Mouse (Mus musculus) midbrain, embryonic 13.5 days (tissue): ENCODE measurements around the gene Ticrr. TPM values are rescaled to one million over a fixed set of nuclear protein-coding genes. Genes with fewer than 3 reads are reported as not detected.

Experiments used
- ATAC-seq: fragments of 200-750 bp; cut with Nextera tagmentation; 2 replicates; pipeline ENCODE4 v1.8.0; 2017; ENCODE audit warnings: mild to moderate bottlenecking, moderate TSS enrichment, moderate library complexity
- H3K27ac ChIP-seq: fragments of 300-500 bp; sonication (generic); 2 replicates; pipeline ENCODE4 v1.5.1; 2015; ENCODE audit warnings: inconsistent platforms, mild to moderate bottlenecking, moderate library complexity
- H3K27me3 ChIP-seq: fragments of 300-500 bp; sonication (generic); 2 replicates; pipeline ENCODE4 v1.6.1; 2015; ENCODE audit warnings: mild to moderate bottlenecking, inconsistent platforms
- H3K36me3 ChIP-seq: fragments of 300-500 bp; sonication (generic); 2 replicates; pipeline ENCODE4 v1.6.1; 2015; ENCODE audit warnings: mild to moderate bottlenecking, inconsistent platforms
- H3K4me1 ChIP-seq: fragments of 300-500 bp; sonication (generic); replicated peaks from 2 replicates; pipeline ENCODE4 v1.6.1; 2015; ENCODE audit warnings: inconsistent platforms
- H3K4me2 ChIP-seq: fragments of 300-500 bp; sonication (generic); replicated peaks from 2 replicates; pipeline ENCODE4 v1.6.1; 2015; ENCODE audit warnings: moderate library complexity, mild to moderate bottlenecking, inconsistent platforms
- H3K4me3 ChIP-seq: fragments of 300-500 bp; sonication (generic); replicated peaks from 2 replicates; pipeline ENCODE4 v1.5.1; 2015; ENCODE audit warnings: mild to moderate bottlenecking, inconsistent platforms
- H3K9ac ChIP-seq: fragments of 300-500 bp; sonication (generic); replicated peaks from 2 replicates; pipeline ENCODE4 v1.6.1; 2015; ENCODE audit warnings: mild to moderate bottlenecking, inconsistent platforms
- H3K9me3 ChIP-seq: fragments of 300-500 bp; sonication (generic); 2 replicates; pipeline ENCODE4 v1.6.1; 2016; ENCODE audit warnings: mild to moderate bottlenecking, inconsistent platforms
- WGBS: fragments of 180-500 bp; shearing (Covaris S2); methylation state at CpG from one replicate; pipeline ENCODE4 v1.1.7; 2015; 5-methylcytosine and 5-hydroxymethylcytosine counted together
- polyA plus RNA-seq: library from polyadenylated mRNA; unstranded; fragments of >200 nt; fragmentation: Nextera tagmentation; extraction: Ambion mirVana; gene quantifications from 2 replicates; pipeline ENCODE4 v1.2.1, GENCODE M21; 2015

Ticrr gene
- polyA plus RNA-seq, 1 experiment from 2014 or later: 4.9 TPM

DNA sequence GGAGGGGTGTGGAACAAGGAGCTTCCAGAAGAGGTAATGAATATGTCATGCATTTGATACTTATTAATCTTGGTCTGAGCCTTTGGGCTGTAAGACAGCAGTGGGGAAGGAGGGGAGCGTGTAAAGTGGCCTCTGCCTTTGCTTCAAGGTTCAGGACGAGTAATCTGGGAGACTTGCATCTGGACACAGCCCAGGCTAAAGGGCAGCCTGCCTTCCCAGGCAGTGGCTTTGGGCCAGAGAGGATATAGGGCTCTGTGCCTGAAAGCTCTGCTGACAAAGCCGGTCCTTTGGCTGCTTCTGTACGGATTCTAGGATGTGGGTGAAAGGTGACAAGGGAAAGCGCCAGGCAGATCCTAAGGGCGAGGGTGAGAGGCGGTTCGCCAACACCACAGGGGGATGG lies 74.6 kb downstream of the Ticrr start:
- Histone ChIP-seq H3K36me3 (peaks cover 12% of the 10 kb centered on the region; the same call in 1 of the 2 replicates), H3K9ac (no peak overlapping the region), H3K4me3 (no peak overlapping the region), H3K27ac (no peak overlapping the region), H3K4me1 (no peaks in the 10 kb centered on the region), H3K9me3 (no peaks in the 10 kb centered on the region), H3K4me2 (no peak overlapping the region), H3K27me3 (0 out of 2 replicates have a peak, but pooled peaks cover 3% of the 10 kb centered on the region)
- 83% methylated on average over 8 of the region's 8 CpGs for WGBS
- ATAC-seq: no peak

DNA sequence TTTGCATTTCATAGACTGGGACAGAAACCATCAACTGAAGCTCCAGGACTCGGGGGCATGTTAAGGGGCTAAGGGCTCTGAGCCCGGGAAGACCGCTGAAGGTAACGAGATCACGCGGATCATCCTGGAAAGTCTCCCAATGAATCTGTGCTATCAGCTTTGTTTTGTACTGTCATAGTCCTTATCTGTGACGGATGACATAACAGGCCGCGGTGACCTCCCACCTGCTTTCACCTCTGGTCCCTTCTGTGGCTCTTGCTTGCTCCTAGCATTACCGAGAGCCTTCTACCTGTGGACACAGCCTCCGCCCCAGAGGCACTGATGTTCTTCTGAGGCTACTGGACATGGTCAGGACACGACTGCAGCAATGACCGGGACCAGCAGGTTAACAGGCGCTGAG lies 76.5 kb downstream of the Ticrr start:
- peaks cover 12% of the 10 kb centered on the region; the same call in 1 of the 2 replicates for H3K36me3 ChIP-seq
- no peaks in the 10 kb centered on the region for H3K27me3 ChIP-seq
- ATAC-seq: no peak
- H3K4me2 ChIP-seq: no peak overlapping the region
- 92% methylated on average over 14 of the region's 14 CpGs for WGBS
- no peak overlapping the region for H3K4me3 ChIP-seq
- no peaks in the 10 kb centered on the region for H3K4me1 ChIP-seq
- H3K9me3 ChIP-seq: no peaks in the 10 kb centered on the region
- no peak overlapping the region for H3K9ac ChIP-seq
- H3K27ac ChIP-seq: no peak overlapping the region

DNA sequence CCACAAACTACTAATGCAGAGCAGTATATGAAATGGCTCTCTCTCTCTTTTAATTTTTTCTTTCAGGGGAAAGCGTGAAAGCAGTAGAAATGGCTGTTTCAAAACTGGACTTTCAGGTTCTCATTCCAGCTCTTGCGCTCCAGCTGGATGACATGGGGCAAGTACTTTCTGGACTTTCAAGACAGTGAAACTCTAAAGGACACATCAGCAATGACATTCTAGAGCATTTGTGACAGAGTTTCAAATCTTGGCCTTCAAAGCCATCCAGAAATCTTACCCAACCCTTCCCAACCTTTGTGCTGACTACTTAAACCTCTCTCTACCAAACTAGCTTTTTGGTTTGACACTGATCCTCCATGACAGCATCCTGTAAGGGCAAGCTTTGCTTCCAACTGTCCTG lies 78.9 kb downstream of the Ticrr start:
- no peak overlapping the region for H3K9ac ChIP-seq
- H3K4me2 ChIP-seq: no peak overlapping the region
- H3K36me3 ChIP-seq: peaks cover 12% of the 10 kb centered on the region; the same call in 1 of the 2 replicates
- no peaks in the 10 kb centered on the region for H3K27me3 ChIP-seq
- H3K27ac ChIP-seq: no peak overlapping the region
- peaks cover 12% of the 10 kb centered on the region for H3K4me1 ChIP-seq
- H3K9me3 ChIP-seq: no peaks in the 10 kb centered on the region
- H3K4me3 ChIP-seq: no peak overlapping the region
- no peak for ATAC-seq
- 92% methylated on average over 2 of the region's 2 CpGs for WGBS

DNA sequence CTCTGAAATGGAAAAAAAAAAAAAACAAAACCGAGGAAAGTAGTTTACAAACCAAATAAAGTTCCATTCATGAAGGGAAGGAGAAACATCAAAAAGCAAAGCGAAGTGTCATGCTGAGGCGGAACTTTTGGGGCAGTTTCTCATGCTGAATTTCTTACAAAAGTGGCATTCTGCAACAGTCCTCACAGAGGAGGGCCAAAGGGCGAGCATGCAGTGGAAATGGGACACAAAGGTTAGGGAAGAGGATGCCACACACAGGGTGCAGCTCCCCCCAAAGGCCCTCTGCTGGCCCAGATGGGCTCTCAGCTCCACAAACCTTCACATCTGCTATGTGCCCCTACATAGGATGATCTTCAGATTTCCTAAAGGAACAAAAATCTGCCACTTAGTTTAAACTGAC lies 80.3 kb downstream of the Ticrr start:
- ATAC-seq: no peak
- Histone ChIP-seq H3K4me1 (peaks cover 12% of the 10 kb centered on the region), H3K9ac (no peak overlapping the region), H3K9me3 (no peaks in the 10 kb centered on the region), H3K4me2 (no peak overlapping the region), H3K4me3 (no peak overlapping the region), H3K27me3 (no peaks in the 10 kb centered on the region), H3K27ac (no peak overlapping the region), H3K36me3 (peaks cover 12% of the 10 kb centered on the region; the same call in 1 of the 2 replicates)
- WGBS: 80% methylated on average over 4 of the region's 4 CpGs

DNA sequence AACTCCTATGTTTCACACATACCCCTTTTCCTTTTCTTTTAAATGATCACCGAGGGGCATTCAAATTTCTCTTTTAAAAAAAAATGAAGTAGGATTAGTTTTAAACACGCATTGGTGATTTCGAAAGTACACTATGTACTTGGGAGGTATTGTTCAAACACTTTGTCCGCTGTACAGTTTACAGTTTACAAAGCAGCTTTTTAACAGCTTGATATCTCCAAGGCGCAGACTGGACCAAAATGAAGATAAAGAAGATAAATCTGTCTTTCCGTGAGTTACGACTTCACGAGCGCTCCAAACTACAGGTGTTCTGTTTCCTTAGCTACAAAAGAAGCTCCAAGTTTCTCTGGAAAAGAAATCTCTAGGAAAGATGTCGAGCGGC lies 82.3 kb downstream of the Ticrr start:
- Histone ChIP-seq H3K9me3 (no peaks in the 10 kb centered on the region), H3K9ac (peak overlapping the region; percentile 70), H3K4me1 (peaks cover 12% of the 10 kb centered on the region), H3K4me2 (peak overlapping the region; percentile 79), H3K36me3 (peaks cover 6% of the 10 kb centered on the region; the same call in 1 of the 2 replicates), H3K27me3 (no peaks in the 10 kb centered on the region), H3K27ac (no peak overlapping the region), H3K4me3 (peak overlapping the region; percentile 65)
- 23% methylated on average over 11 of the region's 11 CpGs for WGBS
- ATAC-seq: no peak

DNA sequence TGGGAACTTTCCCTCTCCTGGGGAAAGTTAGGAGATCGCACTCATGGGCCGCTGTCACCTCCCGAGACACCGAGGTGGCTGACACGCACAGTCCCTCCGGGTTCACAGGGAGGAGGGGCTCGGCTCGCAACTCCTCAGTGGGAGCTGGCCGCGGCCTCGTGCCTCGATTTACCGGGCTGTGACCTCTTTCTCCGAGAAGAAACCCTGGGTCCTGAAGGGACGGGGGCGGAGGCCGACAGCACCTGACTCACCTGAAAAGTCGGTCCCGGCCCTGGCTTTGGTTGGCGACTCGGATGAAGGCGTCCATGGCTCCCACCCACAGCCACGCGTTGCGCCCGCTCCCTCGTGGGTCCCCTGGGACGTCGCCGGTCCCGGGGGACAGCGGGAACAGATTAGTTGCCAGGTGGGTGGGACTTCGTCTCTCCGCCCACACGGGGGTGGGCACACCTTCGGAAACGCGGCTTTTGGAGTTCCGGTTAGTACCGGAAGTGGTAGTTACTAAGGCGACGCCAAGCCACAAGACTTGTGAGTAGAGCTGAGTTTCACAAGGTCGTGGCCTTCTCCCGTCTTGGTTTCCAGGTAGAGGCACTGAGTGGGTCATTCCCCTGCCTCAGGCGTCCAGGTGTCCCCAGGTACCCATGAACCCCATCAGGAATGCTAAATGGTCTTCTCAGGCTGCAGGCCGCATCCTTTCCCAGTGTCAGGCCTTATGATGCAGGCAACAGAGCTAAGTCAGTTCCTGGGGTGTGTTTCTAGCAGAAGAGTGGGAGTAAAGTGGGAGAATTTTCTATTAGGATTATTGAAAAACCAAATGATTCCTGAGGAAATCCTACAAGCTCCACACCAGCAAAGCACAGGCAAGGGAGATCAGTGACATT lies 82.9 kb downstream of the Ticrr start, which contains the start of the genes Pex11a and Wdr93:
Gene Pex11a (minus strand): TSS at position 473 of the 878 bp plus-strand sequence.
Gene Wdr93 (plus strand): TSS at position 505 of the 878 bp plus-strand sequence.
- H3K27me3 ChIP-seq: no peaks in the 10 kb centered on the region
- no peak within 1 kb of the TSS for H3K27ac ChIP-seq
- peak within 1 kb of the TSS; percentile 65 for H3K4me3 ChIP-seq
- ATAC-seq: peak; percentile 90
- H3K4me2 ChIP-seq: peak within 1 kb of the TSS; percentile 79
- peak within 1 kb of the TSS; percentile 70 for H3K9ac ChIP-seq
- H3K36me3 ChIP-seq: no peaks in the 10 kb centered on the region
- no peaks in the 10 kb centered on the region for H3K9me3 ChIP-seq
- 3% methylated on average over 46 of the region's 46 CpGs for WGBS
- peaks cover 12% of the 10 kb centered on the region for H3K4me1 ChIP-seq

DNA sequence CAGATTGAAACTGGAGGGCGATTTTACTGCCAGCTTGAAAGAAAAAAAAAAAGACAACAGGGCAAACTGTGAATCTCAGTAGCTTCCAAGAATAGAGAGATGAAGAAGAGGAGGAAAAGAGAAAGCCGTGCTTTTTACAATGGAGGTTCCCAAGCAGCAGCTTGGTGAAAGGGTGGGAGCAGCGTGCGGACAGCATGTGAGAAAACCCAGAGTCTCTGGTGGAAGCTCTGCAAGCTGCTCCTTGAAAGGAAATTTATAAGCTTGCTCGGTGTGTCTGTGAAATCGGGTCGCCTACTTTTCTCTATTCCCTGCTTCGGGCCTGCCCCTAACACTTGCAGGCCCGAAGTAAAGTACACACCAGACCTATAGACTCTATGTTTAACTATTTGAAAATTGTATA lies 84.1 kb downstream of the Ticrr start:
- no peak overlapping the region for H3K4me2 ChIP-seq

DNA sequence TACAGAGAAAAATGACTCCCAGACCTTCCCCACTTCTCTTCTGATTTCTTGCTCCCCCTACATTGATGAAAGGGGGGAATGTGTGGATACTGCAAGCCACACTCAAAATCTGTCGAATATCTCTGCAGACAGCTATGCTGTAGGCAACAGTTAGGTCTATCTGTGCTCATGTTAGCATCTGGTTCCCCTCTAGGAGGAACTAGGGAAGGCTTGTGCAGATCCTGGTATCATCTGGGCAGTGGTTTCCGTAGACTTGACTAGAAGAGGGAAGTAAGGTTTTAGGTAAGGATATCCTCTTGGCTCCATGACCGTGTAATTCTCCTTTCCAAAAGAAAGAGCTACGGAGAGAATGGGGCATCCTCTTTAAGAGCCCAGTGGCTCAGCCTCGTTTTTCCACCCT lies 84.6 kb downstream of the Ticrr start:
- no peak overlapping the region for H3K27ac ChIP-seq
- H3K27me3 ChIP-seq: 0 out of 2 replicates have a peak, but pooled peaks cover 2% of the 10 kb centered on the region
- peaks cover 12% of the 10 kb centered on the region for H3K4me1 ChIP-seq
- no peak for ATAC-seq
- H3K4me2 ChIP-seq: no peak overlapping the region
- no peaks in the 10 kb centered on the region for H3K9me3 ChIP-seq
- H3K9ac ChIP-seq: no peak overlapping the region
- no peaks in the 10 kb centered on the region for H3K36me3 ChIP-seq
- WGBS: 85% methylated on average over 5 of the region's 5 CpGs
- H3K4me3 ChIP-seq: no peak overlapping the region

More for the DNA sequence above, 84.1 kb downstream of the Ticrr start:
- H3K9ac ChIP-seq: no peak overlapping the region
- H3K27me3 ChIP-seq: no peaks in the 10 kb centered on the region
- H3K4me1 ChIP-seq: peaks cover 12% of the 10 kb centered on the region
- 92% methylated on average over 9 of the region's 9 CpGs for WGBS
- no peak for ATAC-seq
- no peak overlapping the region for H3K27ac ChIP-seq
- H3K36me3 ChIP-seq: no peaks in the 10 kb centered on the region
- H3K4me3 ChIP-seq: no peak overlapping the region
- no peaks in the 10 kb centered on the region for H3K9me3 ChIP-seq

DNA sequence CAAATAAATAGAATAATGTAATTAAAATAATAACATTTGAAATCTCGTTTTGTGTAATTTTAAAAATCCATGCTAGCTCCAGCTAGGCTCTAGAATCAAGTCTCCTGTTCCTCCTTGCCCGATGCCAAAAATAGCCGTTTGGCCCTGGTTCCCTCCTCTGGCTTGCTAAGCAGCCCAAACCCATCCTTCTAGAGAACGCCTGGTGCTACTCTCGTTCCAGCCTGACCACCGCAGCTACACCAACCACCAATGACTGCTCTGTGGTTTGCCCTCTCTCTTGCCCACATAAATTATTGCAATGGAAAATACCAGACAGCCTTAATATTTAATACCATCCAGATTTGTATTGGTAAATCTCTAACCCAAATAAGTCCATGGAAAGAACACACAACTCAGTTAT lies 87.7 kb downstream of the Ticrr start:
- 0 out of 2 replicates have a peak, but pooled peaks cover 3% of the 10 kb centered on the region for H3K27me3 ChIP-seq
- no peak overlapping the region for H3K4me3 ChIP-seq
- no peak overlapping the region for H3K4me2 ChIP-seq
- no peak overlapping the region for H3K9ac ChIP-seq
- 81% methylated on average over 6 of the region's 6 CpGs for WGBS
- H3K9me3 ChIP-seq: no peaks in the 10 kb centered on the region
- no peak for ATAC-seq
- no peak overlapping the region for H3K27ac ChIP-seq
- peaks cover 8% of the 10 kb centered on the region for H3K4me1 ChIP-seq
- no peaks in the 10 kb centered on the region for H3K36me3 ChIP-seq

Other genes with a start within 250 kb of the Ticrr start
- 22.0 and 23.8 TPM in 2 replicates for gene Polg, start 193.8 kb upstream of the Ticrr start, polyA plus RNA-seq
- 2.1 and 2.5 TPM in 2 replicates for gene Rhcg, start 42.5 kb upstream of the Ticrr start, polyA plus RNA-seq
- gene Kif7, start 55.5 kb downstream of the Ticrr start, polyA plus RNA-seq: 2.2 and 3.0 TPM in 2 replicates
- not detected in 2 replicates for gene Plin1, start 72.7 kb downstream of the Ticrr start, polyA plus RNA-seq
- gene Pex11a, start 82.9 kb downstream of the Ticrr start, polyA plus RNA-seq: 11.8 and 13.7 TPM in 2 replicates
- 0.08 and 0.27 TPM in 2 replicates for gene Wdr93, start 83.0 kb downstream of the Ticrr start, polyA plus RNA-seq
- gene Mesp1, start 133.6 kb downstream of the Ticrr start, polyA plus RNA-seq: not detected in 2 replicates
- 0.57 and 0.65 TPM in 2 replicates for gene Mesp2, start 150.5 kb downstream of the Ticrr start, polyA plus RNA-seq
- gene Anpep, start 200.9 kb downstream of the Ticrr start, polyA plus RNA-seq: 1.9 and 2.1 TPM in 2 replicates